Mouse (Mus musculus): ENCODE measurements around the gene D6Ertd527e.

GRCm38 (mm10) chr6:87079457-87079856, 25.1 kb upstream of the D6Ertd527e start:
- TF ChIP-seq EP300 (IDR thresholded peaks at IDR 0.05; ENCODE audit: low read depth), result no peak
- no peak for TF ChIP-seq CTCF (IDR thresholded peaks at IDR 0.05; ENCODE audit: low read depth)
